Mouse (Mus musculus) gonadal fat pad, adult 2 months (tissue): ENCODE results near the gene Mtfmt. TPM values are rescaled to one million over a fixed set of nuclear protein-coding genes. Genes with fewer than 3 reads are reported as not detected.

Experiments used
- polyA plus RNA-seq: library from polyadenylated mRNA; depleted of rRNA; stranded (reverse); fragments of >200 nt; gene quantifications from 2 replicates; pipeline ENCODE4 v1.2.3, GENCODE M21; 2012; rRNA removed

Gene Mtfmt
- polyA plus RNA-seq, 1 experiment, result 11.4 TPM

Other genes starting within 250 kb of the Mtfmt start
- 12.9 and 18.3 TPM in 2 replicates for gene Parp16, start 240.4 kb upstream of the Mtfmt start, polyA plus RNA-seq
- gene Cilp, start 170.6 kb upstream of the Mtfmt start, polyA plus RNA-seq, result 21.1 and 31.7 TPM in 2 replicates
- 11.5 and 11.6 TPM in 2 replicates for gene Clpx, start 141.5 kb upstream of the Mtfmt start, polyA plus RNA-seq
- 6.5 and 9.1 TPM in 2 replicates for gene Pdcd7, start 89.7 kb upstream of the Mtfmt start, polyA plus RNA-seq
- 0.15 and 0.20 TPM in 2 replicates for gene Ubap1l, start 74.7 kb upstream of the Mtfmt start, polyA plus RNA-seq
- gene Kbtbd13, start 44.1 kb upstream of the Mtfmt start, polyA plus RNA-seq, result 0.79 and 0.99 TPM in 2 replicates
- gene Rasl12, start 37.3 kb upstream of the Mtfmt start, polyA plus RNA-seq, result 35.6 and 36.9 TPM in 2 replicates
- gene Slc51b, start 12.8 kb upstream of the Mtfmt start, polyA plus RNA-seq, result not detected in 2 replicates
- gene Spg21, start 25.2 kb downstream of the Mtfmt start, polyA plus RNA-seq, result 38.1 and 41.5 TPM in 2 replicates
- gene Ankdd1a, start 84.4 kb downstream of the Mtfmt start, polyA plus RNA-seq, result 0.30 and 0.70 TPM in 2 replicates
- gene Plekho2, start 144.3 kb downstream of the Mtfmt start, polyA plus RNA-seq, result 22.4 and 23.6 TPM in 2 replicates
- gene Pif1, start 151.4 kb downstream of the Mtfmt start, polyA plus RNA-seq, result 0.19 and 0.32 TPM in 2 replicates
- 35.9 and 48.5 TPM in 2 replicates for gene Rbpms2, start 193.9 kb downstream of the Mtfmt start, polyA plus RNA-seq
- 97.5 and 99.6 TPM in 2 replicates for gene Oaz2, start 232.2 kb downstream of the Mtfmt start, polyA plus RNA-seq